Mouse (Mus musculus) limb, embryonic 12.5 days (tissue): ENCODE measurements around the gene Tbc1d1. TPM values are rescaled to one million over a fixed set of nuclear protein-coding genes. Genes with fewer than 3 reads are reported as not detected.

ENCODE experiments used
- ATAC-seq: fragments of 200-750 bp; cut with Nextera tagmentation; 2 replicates; pipeline ENCODE4 v1.8.0; 2017; ENCODE audit warnings: low read depth, moderate TSS enrichment; ENCODE audit not compliant: insufficient number of reproducible peaks, insufficient read depth, low FRiP score, low TSS enrichment
- H3K27ac ChIP-seq: fragments of 300-500 bp; sonication (generic); 2 replicates; pipeline ENCODE4 v1.5.1; 2016; ENCODE audit warnings: mild to moderate bottlenecking, moderate library complexity
- H3K27me3 ChIP-seq: fragments of 300-500 bp; sonication (generic); 2 replicates; pipeline ENCODE4 v1.6.1; 2016; ENCODE audit warnings: mild to moderate bottlenecking, moderate library complexity
- H3K36me3 ChIP-seq: fragments of 300-500 bp; sonication (generic); 2 replicates; pipeline ENCODE4 v1.6.1; 2016; ENCODE audit warnings: mild to moderate bottlenecking, moderate library complexity
- H3K4me1 ChIP-seq: fragments of 300-500 bp; sonication (generic); replicated peaks from 2 replicates; pipeline ENCODE4 v1.6.1; 2016
- H3K4me2 ChIP-seq: fragments of 300-500 bp; sonication (generic); 2 replicates; pipeline ENCODE4 v1.6.1; 2016; ENCODE audit warnings: mild to moderate bottlenecking, moderate library complexity
- H3K4me3 ChIP-seq: fragments of 300-500 bp; sonication (generic); replicated peaks from 2 replicates; pipeline ENCODE4 v1.5.1; 2016; ENCODE audit warnings: mild to moderate bottlenecking
- H3K9ac ChIP-seq: fragments of 300-500 bp; sonication (generic); replicated peaks from 2 replicates; pipeline ENCODE4 v1.6.1; 2016; ENCODE audit warnings: mild to moderate bottlenecking, moderate library complexity
- H3K9me3 ChIP-seq: fragments of 300-500 bp; sonication (generic); 2 replicates; pipeline ENCODE4 v1.6.1; 2016; ENCODE audit warnings: mild to moderate bottlenecking, moderate library complexity
- WGBS: fragments of 180-500 bp; shearing (Covaris S2); methylation state at CpG from one replicate; pipeline ENCODE4 v1.1.7; 2016; 5-methylcytosine and 5-hydroxymethylcytosine counted together
- polyA plus RNA-seq: library from polyadenylated mRNA; unstranded; fragments of >200 nt; fragmentation: Nextera tagmentation; extraction: Ambion mirVana; gene quantifications from 2 replicates; pipeline ENCODE4 v1.2.1, GENCODE M21; 2016

The Tbc1d1 gene
- 32.8 and 35.9 TPM in 2 replicates for polyA plus RNA-seq

- ATAC-seq, result no peak
- WGBS, result 27% methylated on average over 11 of the region's 11 CpGs
- Histone ChIP-seq H3K27me3 (peaks cover 51% of the 10 kb centered on the region), H3K4me1 (peaks cover 12% of the 10 kb centered on the region; the same call in 1 of the 2 replicates), H3K27ac (no peak within 1 kb of the TSS), H3K9ac (no peak within 1 kb of the TSS), H3K4me2 (peak within 1 kb of the TSS; percentile 13; the same call in 1 of the 2 replicates), H3K4me3 (no peak within 1 kb of the TSS), H3K9me3 (no peaks in the 10 kb centered on the region), H3K36me3 (no peaks in the 10 kb centered on the region)
Measured at GRCm38 (mm10) chr5:64155861-64156550, at the start of gene Tbc1d1. Gene Tbc1d1 (plus strand): TSS chr5:64156305.

GRCm38 (mm10) chr5:64107596-64108289, 48.4 kb upstream of the Tbc1d1 start:
- H3K4me1 ChIP-seq, result no peaks in the 10 kb centered on the region
- H3K4me2 ChIP-seq, result no peak overlapping the region
- ATAC-seq, result no peak
- no peaks in the 10 kb centered on the region for H3K9me3 ChIP-seq
- H3K9ac ChIP-seq, result no peak overlapping the region
- 94% methylated on average over 11 of the region's 11 CpGs for WGBS
- no peak overlapping the region for H3K27ac ChIP-seq
- H3K4me3 ChIP-seq, result no peak overlapping the region
- no peaks in the 10 kb centered on the region for H3K27me3 ChIP-seq
- H3K36me3 ChIP-seq, result peaks cover 66% of the 10 kb centered on the region

GRCm38 (mm10) chr5:64109217-64109616, 46.9 kb upstream of the Tbc1d1 start:
- Histone ChIP-seq H3K36me3 (peaks cover 68% of the 10 kb centered on the region), H3K4me1 (no peaks in the 10 kb centered on the region), H3K9me3 (no peaks in the 10 kb centered on the region), H3K27ac (no peak overlapping the region), H3K27me3 (no peaks in the 10 kb centered on the region), H3K4me2 (no peak overlapping the region), H3K9ac (no peak overlapping the region), H3K4me3 (no peak overlapping the region)
- no peak for ATAC-seq
- WGBS, result 54% methylated on average over 3 of the region's 3 CpGs

- Histone ChIP-seq H3K36me3 (peaks cover 83% of the 10 kb centered on the region), H3K27ac (no peak overlapping the region), H3K4me3 (no peak overlapping the region), H3K27me3 (no peaks in the 10 kb centered on the region), H3K4me1 (no peaks in the 10 kb centered on the region), H3K4me2 (no peak overlapping the region), H3K9me3 (0 out of 2 replicates have a peak, but pooled peaks cover 7% of the 10 kb centered on the region), H3K9ac (no peak overlapping the region)
- 84% methylated on average over 3 of the region's 3 CpGs for WGBS
- ATAC-seq, result no peak
Measured at GRCm38 (mm10) chr5:64112360-64112759, 43.7 kb upstream of the Tbc1d1 start.

GRCm38 (mm10) chr5:64114210-64114609, 41.9 kb upstream of the Tbc1d1 start:
- Histone ChIP-seq H3K4me3 (no peak overlapping the region), H3K9me3 (0 out of 2 replicates have a peak, but pooled peaks cover 7% of the 10 kb centered on the region), H3K9ac (no peak overlapping the region), H3K27ac (no peak overlapping the region), H3K36me3 (peaks cover 69% of the 10 kb centered on the region), H3K4me1 (no peaks in the 10 kb centered on the region), H3K4me2 (no peak overlapping the region), H3K27me3 (no peaks in the 10 kb centered on the region)
- 95% methylated on average over 6 of the region's 6 CpGs for WGBS
- ATAC-seq, result no peak

- H3K36me3 ChIP-seq, result peaks cover 50% of the 10 kb centered on the region
- ATAC-seq, result no peak
- H3K27ac ChIP-seq, result no peak overlapping the region
- 98% methylated on average over 1 of the region's 1 CpGs for WGBS
- 0 out of 2 replicates have a peak, but pooled peaks cover 7% of the 10 kb centered on the region for H3K9me3 ChIP-seq
- no peaks in the 10 kb centered on the region for H3K4me1 ChIP-seq
- H3K9ac ChIP-seq, result no peak overlapping the region
- no peaks in the 10 kb centered on the region for H3K27me3 ChIP-seq
- H3K4me3 ChIP-seq, result no peak overlapping the region
- no peak overlapping the region for H3K4me2 ChIP-seq
Measured at GRCm38 (mm10) chr5:64117191-64117590, 38.9 kb upstream of the Tbc1d1 start.

GRCm38 (mm10) chr5:64125783-64126182, 30.3 kb upstream of the Tbc1d1 start:
- ATAC-seq, result no peak
- WGBS, result 79% methylated on average over 5 of the region's 5 CpGs

GRCm38 (mm10) chr5:64131550-64131949, 24.6 kb upstream of the Tbc1d1 start:
- no peak for ATAC-seq

More at GRCm38 (mm10) chr5:64125783-64126182, 30.3 kb upstream of the Tbc1d1 start:
- Histone ChIP-seq H3K27me3 (no peaks in the 10 kb centered on the region), H3K36me3 (peaks cover 9% of the 10 kb centered on the region), H3K9me3 (no peaks in the 10 kb centered on the region), H3K4me2 (no peak overlapping the region), H3K27ac (no peak overlapping the region), H3K9ac (no peak overlapping the region), H3K4me3 (no peak overlapping the region), H3K4me1 (no peaks in the 10 kb centered on the region)

GRCm38 (mm10) chr5:64133901-64134300, 22.2 kb upstream of the Tbc1d1 start:
- 90% methylated on average over 4 of the region's 4 CpGs for WGBS
- Histone ChIP-seq H3K9me3 (no peaks in the 10 kb centered on the region), H3K27ac (no peak overlapping the region), H3K9ac (no peak overlapping the region), H3K4me3 (no peak overlapping the region), H3K36me3 (no peaks in the 10 kb centered on the region), H3K4me2 (no peak overlapping the region), H3K27me3 (no peaks in the 10 kb centered on the region), H3K4me1 (no peaks in the 10 kb centered on the region)
- ATAC-seq, result no peak

More at GRCm38 (mm10) chr5:64131550-64131949, 24.6 kb upstream of the Tbc1d1 start:
- no peak overlapping the region for H3K27ac ChIP-seq
- H3K4me1 ChIP-seq, result no peaks in the 10 kb centered on the region
- WGBS, result 65% methylated on average over 5 of the region's 5 CpGs
- H3K4me2 ChIP-seq, result no peak overlapping the region
- H3K36me3 ChIP-seq, result peaks cover 8% of the 10 kb centered on the region
- H3K27me3 ChIP-seq, result no peaks in the 10 kb centered on the region
- H3K4me3 ChIP-seq, result no peak overlapping the region
- no peaks in the 10 kb centered on the region for H3K9me3 ChIP-seq
- no peak overlapping the region for H3K9ac ChIP-seq

GRCm38 (mm10) chr5:64136325-64136724, 19.8 kb upstream of the Tbc1d1 start:
- Histone ChIP-seq H3K27me3 (no peaks in the 10 kb centered on the region), H3K36me3 (no peaks in the 10 kb centered on the region), H3K9ac (no peak overlapping the region), H3K4me2 (no peak overlapping the region), H3K4me3 (no peak overlapping the region), H3K9me3 (no peaks in the 10 kb centered on the region), H3K4me1 (no peaks in the 10 kb centered on the region), H3K27ac (no peak overlapping the region)
- no peak for ATAC-seq
- 76% methylated on average over 5 of the region's 5 CpGs for WGBS

- WGBS, result 86% methylated on average over 3 of the region's 3 CpGs
Measured at GRCm38 (mm10) chr5:64140202-64140601, 15.9 kb upstream of the Tbc1d1 start.

More at GRCm38 (mm10) chr5:64140202-64140601, 15.9 kb upstream of the Tbc1d1 start:
- H3K4me2 ChIP-seq, result no peak overlapping the region
- no peak overlapping the region for H3K9ac ChIP-seq
- H3K27me3 ChIP-seq, result no peaks in the 10 kb centered on the region
- H3K36me3 ChIP-seq, result no peaks in the 10 kb centered on the region
- ATAC-seq, result no peak
- no peak overlapping the region for H3K4me3 ChIP-seq
- H3K9me3 ChIP-seq, result no peaks in the 10 kb centered on the region
- no peak overlapping the region for H3K27ac ChIP-seq
- H3K4me1 ChIP-seq, result 0 out of 2 replicates have a peak, but pooled peaks cover 2% of the 10 kb centered on the region
